Mouse (Mus musculus) cerebellum, adult 9-10 months (tissue): ENCODE data around the gene Vmn1r214.

Experiments
- DNase-seq: peaks from one replicate; pipeline ENCODE4 v3.0.0; 2022

Vmn1r214 gene

GRCm38 (mm10) chr13:23030118-23030517, at the start of gene Vmn1r214:
Gene Vmn1r214 (plus strand): TSS chr13:23030418.
- DNase-seq, result no peak

GRCm38 (mm10) chr13:22990214-22990891, 39.9 kb upstream of the Vmn1r214 start:
- no peak for DNase-seq

DNA sequence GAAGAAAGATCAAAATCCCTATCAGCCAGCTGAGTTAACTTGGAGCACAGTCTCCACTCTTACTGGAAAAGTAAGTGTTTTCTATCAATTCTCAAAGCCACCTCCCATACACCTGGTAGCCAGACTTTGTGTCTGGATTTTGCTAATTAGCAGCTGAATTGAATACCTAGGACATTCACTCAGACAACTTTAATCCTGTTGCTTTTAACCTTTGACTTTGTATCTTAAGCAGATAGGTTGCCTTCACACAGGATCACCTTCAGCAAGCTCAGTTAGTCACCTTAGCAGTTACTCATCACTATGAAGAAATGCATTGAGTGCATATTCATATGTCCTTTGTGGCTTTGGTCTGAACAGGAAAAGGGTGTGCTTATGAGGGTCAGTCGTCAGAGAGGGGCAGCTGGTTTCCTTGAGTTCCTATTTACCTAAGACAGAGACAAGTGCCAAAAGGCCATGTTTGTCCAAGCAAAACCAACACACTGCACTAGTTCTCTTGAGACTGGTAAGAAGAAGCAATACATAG, 38.0 kb upstream of the Vmn1r214 start:
- no peak for DNase-seq

GRCm38 (mm10) chr13:22992721-22993120, 37.5 kb upstream of the Vmn1r214 start:
- DNase-seq, result no peak

GRCm38 (mm10) chr13:23007356-23007755, 22.9 kb upstream of the Vmn1r214 start, which contains the start of gene Vmn1r213:
Gene Vmn1r213 (plus strand): TSS chr13:23007656.
- DNase-seq, result no peak

DNA sequence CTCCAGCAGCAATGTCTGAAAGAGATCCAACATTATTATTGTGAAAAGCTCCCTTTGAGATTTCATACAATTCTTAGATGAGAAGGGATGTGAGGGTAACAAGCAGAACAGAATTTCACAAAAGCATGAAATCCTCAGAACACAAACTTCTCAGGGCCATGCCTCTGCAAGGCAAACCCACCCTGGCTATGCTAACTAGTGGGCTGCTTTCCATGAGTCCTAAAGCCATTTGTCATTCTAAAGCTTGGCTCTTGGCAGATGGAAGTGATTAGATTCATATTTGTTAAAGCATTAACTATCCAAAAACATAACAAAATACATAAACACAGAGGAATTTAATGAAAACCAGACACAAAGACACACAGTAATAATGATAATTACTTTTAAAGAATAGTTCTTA, 12.1 kb upstream of the Vmn1r214 start:
- DNase-seq, result no peak

DNA sequence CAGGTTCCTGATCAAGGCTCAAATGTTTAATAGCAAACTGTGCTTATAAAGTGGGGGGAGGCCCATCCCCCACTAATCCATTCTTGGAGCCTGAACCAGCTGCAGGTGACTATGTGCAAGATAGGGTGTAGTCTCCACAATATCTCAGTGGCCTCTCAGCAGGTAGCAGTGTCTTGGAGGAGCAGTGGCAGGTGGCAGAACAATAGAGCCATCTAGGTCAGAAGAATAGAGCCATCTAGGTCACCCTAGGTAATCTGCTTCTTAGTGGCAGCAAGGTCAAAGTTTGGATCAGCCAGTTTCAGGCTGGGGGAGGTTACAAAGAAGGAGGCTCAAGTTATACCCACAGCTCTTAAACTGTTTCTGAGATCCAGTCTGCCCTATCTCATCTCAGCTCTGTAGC, 5.4 kb upstream of the Vmn1r214 start:
- no peak for DNase-seq

- no peak for DNase-seq
Measured at GRCm38 (mm10) chr13:23057778-23058177, 27.6 kb downstream of the Vmn1r214 start.

GRCm38 (mm10) chr13:23067725-23068124, 37.5 kb downstream of the Vmn1r214 start, which contains the start of gene Vmn1r215:
Gene Vmn1r215 (plus strand): TSS chr13:23068025.
- DNase-seq, result no peak

GRCm38 (mm10) chr13:23069312-23069711, 39.1 kb downstream of the Vmn1r214 start:
- no peak for DNase-seq
